Comparison of ENCODE assay signal across 20 mouse cellular contexts in genomic region chr6:86446927-86447568, GRCm38 (mm10). TPM values are rescaled to one million over a fixed set of nuclear protein-coding genes. Genes with fewer than 3 reads are reported as not detected.
"Had no signal": no experiment of that assay in that cellular context is flagged by ENCODE, and none has a peak within 500 bp of the region (broad histone marks: within the 10 kb centered on the region; RNA-seq: fewer than 3 reads in every experiment).

No protein-coding gene starts in this region.

- H3K9ac ChIP-seq: liver, embryonic 13.5 days; liver, postnatal 0 days; lung, embryonic 15.5 days; neural tube, embryonic 15.5 days; stomach, embryonic 15.5 days had no signal

- H3K27ac ChIP-seq: layer of hippocampus, adult 2 months; liver, embryonic 13.5 days; lung, embryonic 15.5 days; midbrain, embryonic 10.5 days; neural tube, embryonic 15.5 days; stomach, embryonic 15.5 days had no signal

- H3K27me3 ChIP-seq: liver, embryonic 13.5 days; lung, embryonic 15.5 days; neural tube, embryonic 15.5 days; stomach, embryonic 15.5 days had no signal

- H3K4me2 ChIP-seq: liver, embryonic 13.5 days; lung, embryonic 15.5 days; neural tube, embryonic 15.5 days; stomach, embryonic 15.5 days had no signal

- DNase-seq: kidney, adult 18-20 months; kidney, postnatal 10 days; kidney, postnatal 4 days; left cerebral cortex, postnatal 4 days; liver, embryonic 13.5 days; liver, postnatal 0 days; lung, postnatal 14 days; midbrain, embryonic 14.5 days; right cerebral cortex, postnatal 4 days; spleen, adult 18-20 months; thymus, postnatal 4 days had no signal

- H3K4me3 ChIP-seq: layer of hippocampus, adult 2 months; liver, embryonic 13.5 days; lung, embryonic 15.5 days; midbrain, embryonic 10.5 days; myocyte; neural tube, embryonic 15.5 days; stomach, embryonic 15.5 days had no signal

- H3K9me3 ChIP-seq: liver, embryonic 13.5 days; lung, embryonic 15.5 days; midbrain, embryonic 10.5 days; neural tube, embryonic 15.5 days; stomach, embryonic 15.5 days had no signal

- ATAC-seq: liver, postnatal 0 days had no signal

- H3K4me1 ChIP-seq: liver, embryonic 13.5 days; lung, embryonic 15.5 days; midbrain, embryonic 10.5 days; neural tube, embryonic 15.5 days; stomach, embryonic 15.5 days had no signal

RNA-seq across cellular contexts. Expression of gene Gm44790, which starts 20.6 kb away (rescaled TPM):
- total RNA-seq: layer of hippocampus, adult 2 months; layer of hippocampus, postnatal 10 days; left cerebral cortex, postnatal 4 days had no signal
- polyA plus RNA-seq: kidney, embryonic 14.5 days; liver, embryonic 13.5 days; liver, postnatal 0 days; midbrain, embryonic 14.5 days; myocyte; neural tube, embryonic 11.5 days; neural tube, embryonic 15.5 days; stomach, embryonic 15.5 days had no signal
